Mouse (Mus musculus) kidney, postnatal 0 days (tissue): ENCODE measurements around the gene Apom. TPM values are rescaled to one million over a fixed set of nuclear protein-coding genes. Genes with fewer than 3 reads are reported as not detected.

ENCODE experiments used
- ATAC-seq: fragments of 200-750 bp; cut with Nextera tagmentation; replicated peaks from 2 replicates; pipeline ENCODE4 v1.8.0; 2017; ENCODE audit warnings: low read depth, moderate number of reproducible peaks, moderate TSS enrichment, moderate library complexity; ENCODE audit not compliant: low FRiP score
- DNase-seq: peaks from one replicate; pipeline ENCODE4 v3.0.0-alpha.2; 2016; ENCODE audit warnings: low spot score
- H3K27ac ChIP-seq: fragments of 300-500 bp; sonication (generic); 2 replicates; pipeline ENCODE4 v1.5.1; 2014; ENCODE audit warnings: mild to moderate bottlenecking
- H3K27me3 ChIP-seq: fragments of 300-500 bp; sonication (generic); 2 replicates; pipeline ENCODE4 v1.6.1; 2014; ENCODE audit warnings: low read length, mixed read lengths; ENCODE audit not compliant: insufficient read depth
- H3K36me3 ChIP-seq: fragments of 300-500 bp; sonication (generic); 2 replicates; pipeline ENCODE4 v1.6.1; 2014; ENCODE audit warnings: low read length, mixed read lengths; ENCODE audit not compliant: insufficient read depth
- H3K4me1 ChIP-seq: fragments of 300-500 bp; sonication (generic); replicated peaks from 2 replicates; pipeline ENCODE4 v1.6.1; 2014; ENCODE audit warnings: antibody characterized with exemption, low read length, mixed read lengths; ENCODE audit not compliant: insufficient read depth
- H3K4me2 ChIP-seq: fragments of 300-500 bp; sonication (generic); 2 replicates; pipeline ENCODE4 v1.6.1; 2014; ENCODE audit warnings: mild to moderate bottlenecking, low read length, moderate library complexity, mixed read lengths
- H3K4me3 ChIP-seq: fragments of 300-500 bp; sonication (generic); replicated peaks from 2 replicates; pipeline ENCODE4 v1.5.1; 2014; ENCODE audit warnings: low read depth, low read length
- H3K9ac ChIP-seq: fragments of 300-500 bp; sonication (generic); 2 replicates; pipeline ENCODE4 v1.6.1; 2014; ENCODE audit warnings: low read depth, low read length
- H3K9me3 ChIP-seq: fragments of 300-500 bp; sonication (generic); replicated peaks from 2 replicates; pipeline ENCODE4 v1.6.1; 2016; ENCODE audit warnings: low read length, inconsistent platforms, mixed read lengths
- CTCF ChIP-seq: IDR thresholded peaks from 2 replicates; pipeline ENCODE4 v1.5.1; 2016; ENCODE audit warnings: antibody characterized with exemption, low read depth, mild to moderate bottlenecking, moderate library complexity
- WGBS: fragments of 180-500 bp; shearing (Covaris S2); extraction: QIAGEN DNeasy Blood & Tissue Kit; methylation state at CpG from one replicate; pipeline ENCODE4 v1.1.7; 2014; 5-methylcytosine and 5-hydroxymethylcytosine counted together
- polyA plus RNA-seq: library from polyadenylated mRNA; unstranded; fragments of >200 nt; fragmentation: Nextera tagmentation; extraction: Ambion mirVana; gene quantifications from 2 replicates; pipeline ENCODE4 v1.2.1, GENCODE M21; 2015

Apom gene
- polyA plus RNA-seq, 1 experiment from 2014 or later = 59.6 TPM

- peaks cover 10% of the 10 kb centered on the region; the same call in 1 of the 2 replicates for H3K36me3 ChIP-seq
- TF ChIP-seq CTCF = no peak
- no peak for DNase-seq
- H3K9ac ChIP-seq = no peak overlapping the region
- H3K4me1 ChIP-seq = peaks cover 9% of the 10 kb centered on the region
- no peak overlapping the region for H3K4me3 ChIP-seq
- no peak overlapping the region for H3K4me2 ChIP-seq
- ATAC-seq = no peak
- no peak overlapping the region for H3K27ac ChIP-seq
- no peaks in the 10 kb centered on the region for H3K9me3 ChIP-seq
- H3K27me3 ChIP-seq = no peaks in the 10 kb centered on the region
- 97% methylated on average over 7 of the region's 7 CpGs for WGBS
These were observed 1.7 kb upstream of the Apom start for GRCm38 (mm10) chr17:35133517-35133916.

GRCm38 (mm10) chr17:35132174-35132560 is 317 bp upstream of the Apom start:
- TF ChIP-seq CTCF = no peak
- ATAC-seq (no peak), DNase-seq (peak; percentile 51)
- Histone ChIP-seq H3K4me2 (no peak overlapping the region), H3K9ac (no peak overlapping the region), H3K9me3 (no peaks in the 10 kb centered on the region), H3K27ac (no peak overlapping the region), H3K36me3 (peaks cover 11% of the 10 kb centered on the region; the same call in 1 of the 2 replicates), H3K4me1 (peaks cover 16% of the 10 kb centered on the region), H3K4me3 (no peak overlapping the region), H3K27me3 (no peaks in the 10 kb centered on the region)
- 43% methylated on average over 3 of the region's 3 CpGs for WGBS

DNA sequence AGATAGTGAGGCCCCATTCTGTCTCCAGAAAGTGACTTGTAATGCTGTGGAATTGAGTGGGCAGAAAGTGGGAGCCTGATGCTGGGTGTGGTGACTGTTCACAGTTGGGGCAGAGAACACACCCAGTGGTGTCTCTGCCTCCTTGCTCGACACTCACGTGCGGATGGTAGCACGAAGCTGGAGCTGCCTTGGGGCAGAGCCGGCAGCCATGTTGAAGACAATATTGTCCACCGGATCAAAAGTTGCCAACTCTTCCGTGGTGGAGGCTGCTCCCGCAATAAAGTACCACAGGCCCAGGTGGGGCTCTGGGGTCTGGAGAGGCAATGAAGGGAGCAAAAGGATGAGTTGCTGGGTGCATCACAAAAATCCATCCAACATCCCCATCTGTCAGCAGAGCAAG is 812 bp downstream of the Apom start:
- Histone ChIP-seq H3K4me2 (no peak overlapping the region), H3K36me3 (peaks cover 11% of the 10 kb centered on the region; the same call in 1 of the 2 replicates), H3K9me3 (no peaks in the 10 kb centered on the region), H3K9ac (no peak overlapping the region), H3K27ac (peak overlapping the region; percentile 31), H3K4me1 (peaks cover 15% of the 10 kb centered on the region), H3K27me3 (no peaks in the 10 kb centered on the region), H3K4me3 (no peak overlapping the region)
- TF ChIP-seq CTCF = no peak
- 92% methylated on average over 8 of the region's 8 CpGs for WGBS
- ATAC-seq (no peak), DNase-seq (no peak)

DNA sequence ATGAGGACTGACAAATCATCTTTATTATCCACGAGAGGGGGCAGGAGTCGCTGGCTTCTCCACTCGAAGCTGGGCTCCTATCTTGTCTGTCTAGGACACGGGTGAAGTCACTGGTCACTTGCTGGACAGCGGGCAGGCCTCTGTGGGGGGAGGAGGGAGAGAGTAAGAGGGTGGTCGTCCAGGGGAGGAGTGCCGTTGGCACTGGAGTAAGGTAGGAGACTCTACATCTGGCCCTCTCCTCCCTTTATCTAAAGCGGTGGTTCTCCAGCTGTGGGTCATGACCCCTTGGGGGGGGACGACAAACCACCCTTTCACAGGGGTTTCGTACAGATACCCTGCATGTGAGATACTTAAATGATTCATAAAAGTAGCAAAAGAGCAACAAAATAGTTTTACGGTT is 2.9 kb downstream of the Apom start:
- TF ChIP-seq CTCF = no peak

DNA sequence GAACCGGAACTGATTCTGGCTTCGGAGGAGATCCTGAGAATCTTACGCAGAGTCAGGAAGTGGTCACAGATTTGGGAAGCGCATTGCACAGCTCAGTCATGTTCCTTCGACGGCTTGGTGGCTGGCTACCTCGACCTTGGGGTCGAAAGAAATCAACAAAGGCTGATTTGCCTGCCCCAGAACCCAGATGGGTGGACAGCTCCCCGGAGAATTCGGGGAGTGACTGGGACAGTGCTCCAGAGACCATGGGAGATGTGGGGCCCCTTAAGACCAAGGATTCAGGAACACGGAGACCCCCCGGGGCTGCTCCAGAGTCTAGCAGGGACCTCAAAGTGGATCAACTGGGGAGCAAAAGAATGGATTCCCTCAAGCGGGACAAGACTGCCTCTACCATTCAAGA is 4.8 kb downstream of the Apom start:
- Histone ChIP-seq H3K36me3 (peaks cover 11% of the 10 kb centered on the region; the same call in 1 of the 2 replicates), H3K27me3 (no peaks in the 10 kb centered on the region), H3K4me1 (peaks cover 20% of the 10 kb centered on the region), H3K4me2 (peak overlapping the region; percentile 62), H3K4me3 (peak overlapping the region; percentile 53), H3K27ac (peak overlapping the region; percentile 89), H3K9ac (peak overlapping the region; percentile 69), H3K9me3 (no peaks in the 10 kb centered on the region)
- ATAC-seq (no peak), DNase-seq (no peak)
- WGBS = 58% methylated on average over 13 of the region's 13 CpGs
- no peak for TF ChIP-seq CTCF

More for the DNA sequence above, 2.9 kb downstream of the Apom start:
- Histone ChIP-seq H3K4me2 (no peak overlapping the region), H3K27ac (no peak overlapping the region), H3K36me3 (peaks cover 11% of the 10 kb centered on the region; the same call in 1 of the 2 replicates), H3K4me3 (no peak overlapping the region), H3K9me3 (no peaks in the 10 kb centered on the region), H3K9ac (no peak overlapping the region), H3K27me3 (no peaks in the 10 kb centered on the region), H3K4me1 (peaks cover 20% of the 10 kb centered on the region)
- WGBS = 50% methylated on average over 11 of the region's 11 CpGs
- ATAC-seq (no peak), DNase-seq (no peak)

GRCm38 (mm10) chr17:35126206-35126611 is 5.6 kb downstream of the Apom start, which contains the start of gene D17H6S53E:
Gene D17H6S53E, plus strand, starts transcription at chr17:35126373.
- WGBS = under 1% methylated on average over 36 of the region's 36 CpGs
- H3K27me3 ChIP-seq = no peaks in the 10 kb centered on the region
- peak within 1 kb of the TSS; percentile 62 for H3K4me2 ChIP-seq
- peaks cover 20% of the 10 kb centered on the region for H3K4me1 ChIP-seq
- DNase-seq = peak; percentile 83
- peak within 1 kb of the TSS; percentile 53 for H3K4me3 ChIP-seq
- H3K36me3 ChIP-seq = peaks cover 11% of the 10 kb centered on the region; the same call in 1 of the 2 replicates
- peak; percentile 27 for ATAC-seq
- TF ChIP-seq CTCF = peak; percentile 5; the same call in 1 of the 2 replicates
- H3K9me3 ChIP-seq = no peaks in the 10 kb centered on the region
- H3K27ac ChIP-seq = peak within 1 kb of the TSS; percentile 89
- peak within 1 kb of the TSS; percentile 69 for H3K9ac ChIP-seq

GRCm38 (mm10) chr17:35125578-35125977 is 6.3 kb downstream of the Apom start:
- Histone ChIP-seq H3K9ac (peak overlapping the region; percentile 69), H3K27me3 (no peaks in the 10 kb centered on the region), H3K4me2 (peak overlapping the region; percentile 62), H3K36me3 (peaks cover 11% of the 10 kb centered on the region; the same call in 1 of the 2 replicates), H3K4me1 (peaks cover 20% of the 10 kb centered on the region), H3K27ac (peak overlapping the region; percentile 89), H3K4me3 (peak overlapping the region; percentile 53), H3K9me3 (no peaks in the 10 kb centered on the region)
- DNase-seq = no peak
- no peak for TF ChIP-seq CTCF
- WGBS = 34% methylated on average over 6 of the region's 6 CpGs
- ATAC-seq = no peak
